Mouse (Mus musculus): ENCODE measurements around the gene Usp16. TPM values are rescaled to one million over a fixed set of nuclear protein-coding genes. Genes with fewer than 3 reads are reported as not detected.

The Usp16 gene
- 47.8 and 48.8 TPM in 2 replicates for polyA plus RNA-seq (2015; fragmentation: Nextera tagmentation; extraction: Ambion mirVana)

DNA sequence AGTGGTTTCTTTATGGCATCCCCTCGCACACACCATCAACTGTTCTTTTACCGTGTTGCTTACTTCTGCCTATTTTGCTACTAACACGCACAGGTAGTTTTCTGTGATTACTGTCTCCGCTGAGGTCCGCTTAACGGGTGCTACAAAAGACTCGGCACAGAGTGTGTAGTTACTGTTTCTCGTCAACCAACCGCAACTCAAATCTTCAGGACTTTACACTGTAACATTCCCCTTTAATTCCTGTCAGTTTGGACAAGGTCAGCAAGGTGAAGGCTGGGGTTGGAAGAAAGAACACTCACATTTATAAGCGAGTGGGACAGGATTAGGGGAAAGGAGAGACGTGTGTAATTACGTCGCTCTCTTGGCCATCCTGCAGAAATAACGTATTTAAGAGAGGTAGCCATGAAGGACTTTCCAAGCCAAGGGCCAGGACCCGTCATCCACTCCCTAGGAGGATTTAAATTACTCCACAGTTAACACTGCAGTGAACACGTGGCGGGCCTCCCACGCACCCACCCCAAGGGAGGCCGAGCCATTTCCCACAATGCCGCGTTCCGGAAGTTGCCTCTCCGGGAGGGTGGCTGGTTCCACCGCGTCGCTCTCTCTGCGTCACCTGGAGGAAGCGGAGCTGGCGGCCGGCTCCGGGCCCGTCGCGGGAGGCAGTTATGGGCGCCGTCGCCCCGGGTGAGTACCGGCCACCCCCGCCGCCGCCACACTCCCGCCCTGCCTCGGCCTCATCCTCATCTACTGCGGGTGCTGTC, at the start of gene Usp16:
Gene Usp16, plus strand, starts transcription at position 285 of the 761 bp plus-strand sequence.
- WGBS: 6% methylated on average over 45 of the region's 45 CpGs
- H3K36me3 ChIP-seq: peaks cover 5% of the 10 kb centered on the region
- no peaks in the 10 kb centered on the region for H3K9me3 ChIP-seq (replicated peaks)
- no peaks in the 10 kb centered on the region for H3K27me3 ChIP-seq (replicated peaks)
- H3K4me2 ChIP-seq: peak within 1 kb of the TSS; percentile 87
- peak; percentile 98 for ATAC-seq (ENCODE audit: low FRiP score)
- H3K9ac ChIP-seq (replicated peaks): peak within 1 kb of the TSS; percentile 90
- H3K4me1 ChIP-seq: peaks cover 26% of the 10 kb centered on the region
- H3K27ac ChIP-seq (replicated peaks): peak within 1 kb of the TSS; percentile 86
- H3K4me3 ChIP-seq (replicated peaks): peak within 1 kb of the TSS; percentile 69

DNA sequence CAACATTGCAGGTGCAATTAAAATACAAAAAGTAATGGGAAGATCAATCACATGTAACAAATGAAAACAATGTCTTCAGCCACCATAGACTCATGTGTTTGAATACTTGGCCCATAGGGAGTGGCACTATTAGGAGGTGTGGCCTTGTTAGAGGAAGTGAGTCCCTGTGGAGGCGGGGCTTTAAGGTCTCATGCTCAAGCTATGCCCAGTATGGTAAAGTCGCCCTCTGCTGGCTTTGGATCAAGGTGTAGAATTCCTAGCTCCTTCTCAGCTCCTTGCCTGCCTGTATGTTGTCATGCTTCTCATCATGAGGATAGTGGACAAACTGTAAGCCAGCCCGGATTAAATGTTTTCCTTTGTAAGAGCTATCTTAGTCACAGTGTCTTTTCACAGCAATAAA, 49.5 kb upstream of the Usp16 start:
- no peak for ATAC-seq (ENCODE audit: low FRiP score)
- 88% methylated on average over 3 of the region's 3 CpGs for WGBS
- H3K27ac ChIP-seq (replicated peaks): no peak overlapping the region
- H3K4me3 ChIP-seq (replicated peaks): no peak overlapping the region
- H3K9me3 ChIP-seq (replicated peaks): no peaks in the 10 kb centered on the region
- no peaks in the 10 kb centered on the region for H3K4me1 ChIP-seq
- H3K36me3 ChIP-seq: peaks cover 84% of the 10 kb centered on the region
- no peak overlapping the region for H3K4me2 ChIP-seq
- H3K27me3 ChIP-seq (replicated peaks): no peaks in the 10 kb centered on the region
- no peak overlapping the region for H3K9ac ChIP-seq (replicated peaks)

DNA sequence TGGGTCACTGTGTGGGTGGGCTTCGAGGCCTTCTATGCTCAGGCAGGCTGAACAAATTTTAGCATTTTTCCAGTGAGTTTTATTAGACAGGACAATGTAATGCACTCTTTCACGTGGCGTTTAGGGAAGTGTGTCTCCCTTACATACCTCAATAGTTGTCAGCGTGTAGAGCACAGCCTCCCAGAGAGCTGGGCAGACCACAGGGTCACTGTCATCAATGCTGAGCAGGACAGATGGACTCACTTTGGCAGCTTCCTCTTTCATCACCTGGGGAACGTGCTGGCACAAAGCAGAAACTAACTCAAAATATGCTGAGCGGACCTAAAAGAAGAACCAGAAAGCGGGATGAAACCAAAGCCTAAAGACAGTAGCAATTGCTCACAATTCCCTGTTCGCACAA, 33.8 kb upstream of the Usp16 start:
- WGBS: 96% methylated on average over 8 of the region's 8 CpGs
- Histone ChIP-seq H3K4me2 (no peak overlapping the region), H3K27ac (replicated peaks) (no peak overlapping the region), H3K4me3 (replicated peaks) (no peak overlapping the region), H3K36me3 (peaks cover 90% of the 10 kb centered on the region), H3K9ac (replicated peaks) (no peak overlapping the region), H3K27me3 (replicated peaks) (no peaks in the 10 kb centered on the region), H3K9me3 (replicated peaks) (no peaks in the 10 kb centered on the region), H3K4me1 (no peaks in the 10 kb centered on the region)
- ATAC-seq (ENCODE audit: low FRiP score): no peak

DNA sequence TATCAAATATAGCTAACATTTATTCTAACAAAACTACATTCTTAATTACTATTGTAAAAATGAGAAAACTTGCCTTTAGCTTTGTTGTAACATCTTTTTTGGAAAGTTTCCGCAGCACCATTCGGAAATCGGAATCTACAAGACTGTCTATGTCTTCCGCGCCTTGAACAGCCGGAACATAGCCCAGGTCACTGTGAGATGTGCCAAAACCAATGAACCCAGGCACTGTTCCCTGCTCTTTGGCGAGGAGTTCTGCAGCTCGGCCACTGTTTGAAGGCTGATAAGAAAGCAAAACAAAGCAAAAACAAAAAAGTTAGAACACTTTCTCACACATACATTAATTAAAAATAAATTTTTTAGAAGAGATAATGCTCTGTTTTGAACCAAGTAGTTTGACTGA, 27.0 kb upstream of the Usp16 start:
- ATAC-seq (ENCODE audit: low FRiP score): no peak
- Histone ChIP-seq H3K27me3 (replicated peaks) (no peaks in the 10 kb centered on the region), H3K4me1 (peaks cover 14% of the 10 kb centered on the region), H3K36me3 (peaks cover 40% of the 10 kb centered on the region), H3K27ac (replicated peaks) (no peak overlapping the region), H3K9me3 (replicated peaks) (no peaks in the 10 kb centered on the region), H3K4me2 (no peak overlapping the region), H3K4me3 (replicated peaks) (no peak overlapping the region), H3K9ac (replicated peaks) (no peak overlapping the region)
- 98% methylated on average over 8 of the region's 8 CpGs for WGBS

DNA sequence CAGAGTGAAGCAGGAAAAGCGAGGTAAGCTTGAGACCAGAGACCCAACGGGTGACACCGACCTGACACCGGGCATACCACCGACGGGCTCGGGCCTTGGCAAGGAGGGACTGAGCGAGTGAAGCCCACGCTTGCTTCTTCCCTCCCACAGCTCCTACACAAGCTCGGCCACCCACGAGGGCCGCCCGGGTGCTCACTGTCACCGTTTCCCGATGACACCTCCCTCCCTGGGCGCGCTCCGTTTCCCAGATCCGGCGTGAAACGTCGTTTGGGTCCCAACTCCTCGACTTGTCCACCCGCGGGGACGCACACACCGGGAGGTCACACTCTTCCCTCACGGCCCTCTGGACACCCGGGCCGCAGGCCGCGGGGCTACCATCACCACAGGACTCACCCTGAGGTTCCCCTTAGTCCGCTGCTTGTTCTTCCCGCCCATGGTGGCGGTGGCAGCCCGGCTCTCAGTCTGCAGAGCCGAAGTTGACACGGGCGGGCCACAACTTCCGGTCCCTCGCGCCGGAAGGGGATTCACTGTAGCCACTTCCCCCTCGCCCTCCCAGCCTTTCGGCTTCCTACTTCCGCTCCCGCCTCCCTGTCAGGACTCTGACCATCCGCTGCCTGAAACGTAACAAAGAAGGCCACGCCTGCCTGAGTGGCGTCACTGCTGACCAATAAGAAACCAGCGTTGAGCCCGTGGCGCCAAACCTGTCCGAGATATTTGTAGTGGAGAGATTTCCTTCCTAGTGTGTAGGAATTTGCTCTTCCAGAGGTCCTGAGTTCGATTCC, 22.3 kb upstream of the Usp16 start, which contains the start of gene Ltn1:
Gene Ltn1, minus strand, starts transcription at position 580 of the 782 bp plus-strand sequence.
- no peaks in the 10 kb centered on the region for H3K27me3 ChIP-seq (replicated peaks)
- peak within 1 kb of the TSS; percentile 88 for H3K4me2 ChIP-seq
- under 1% methylated on average over 56 of the region's 56 CpGs for WGBS
- peaks cover 9% of the 10 kb centered on the region; the same call in 1 of the 2 replicates for H3K36me3 ChIP-seq
- H3K4me1 ChIP-seq: peaks cover 14% of the 10 kb centered on the region
- H3K27ac ChIP-seq (replicated peaks): peak within 1 kb of the TSS; percentile 73
- H3K9ac ChIP-seq (replicated peaks): peak within 1 kb of the TSS; percentile 79
- peak within 1 kb of the TSS; percentile 90 for H3K4me3 ChIP-seq (replicated peaks)
- ATAC-seq (ENCODE audit: low FRiP score): peak; percentile 99
- H3K9me3 ChIP-seq (replicated peaks): no peaks in the 10 kb centered on the region

DNA sequence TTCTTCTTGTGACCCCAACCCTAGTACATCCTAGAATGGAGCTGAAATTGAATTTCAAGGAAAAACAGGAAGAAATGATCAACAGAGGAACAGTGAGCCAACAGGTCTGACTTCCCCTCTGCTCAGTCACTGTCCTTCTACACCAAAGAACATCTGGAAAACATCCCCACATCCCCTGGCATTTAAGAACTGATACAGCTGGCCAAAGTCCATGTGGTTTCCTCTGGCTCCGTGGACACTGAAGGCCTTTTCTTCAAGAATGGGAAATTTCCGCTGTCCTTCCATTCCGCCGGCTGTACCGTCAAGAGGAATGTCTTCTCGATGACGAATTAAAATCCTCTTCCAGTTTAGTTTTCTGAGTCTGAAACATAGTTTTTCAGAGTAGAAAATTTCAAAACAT, 20.2 kb upstream of the Usp16 start:
- H3K27ac ChIP-seq (replicated peaks): no peak overlapping the region
- H3K9me3 ChIP-seq (replicated peaks): no peaks in the 10 kb centered on the region
- 95% methylated on average over 7 of the region's 7 CpGs for WGBS
- peaks cover 9% of the 10 kb centered on the region; the same call in 1 of the 2 replicates for H3K36me3 ChIP-seq
- H3K4me2 ChIP-seq: no peak overlapping the region
- no peak overlapping the region for H3K9ac ChIP-seq (replicated peaks)
- no peak overlapping the region for H3K4me3 ChIP-seq (replicated peaks)
- H3K4me1 ChIP-seq: peaks cover 15% of the 10 kb centered on the region
- no peaks in the 10 kb centered on the region for H3K27me3 ChIP-seq (replicated peaks)
- ATAC-seq (ENCODE audit: low FRiP score): no peak

DNA sequence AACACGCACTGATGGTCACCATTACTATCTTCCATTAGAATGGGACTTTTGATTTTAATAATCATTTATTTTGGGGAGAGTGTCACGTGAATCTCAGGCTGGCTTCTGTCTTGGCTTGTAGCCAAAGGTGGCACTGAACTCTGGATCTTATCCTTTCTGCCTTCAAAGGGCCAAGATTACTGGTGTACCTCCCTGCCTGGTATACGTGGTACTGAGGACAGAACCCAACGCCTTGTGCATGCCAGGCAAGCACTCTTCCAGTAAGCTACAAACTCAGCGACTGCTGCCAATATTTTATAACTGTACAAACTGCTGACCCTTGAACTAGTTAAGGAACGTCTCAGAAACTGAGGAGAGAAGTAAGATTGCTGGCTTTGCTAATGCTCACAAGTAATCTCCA, 19.6 kb upstream of the Usp16 start:
- Histone ChIP-seq H3K27me3 (replicated peaks) (no peaks in the 10 kb centered on the region), H3K4me2 (no peak overlapping the region), H3K9ac (replicated peaks) (no peak overlapping the region), H3K4me3 (replicated peaks) (no peak overlapping the region), H3K36me3 (peaks cover 9% of the 10 kb centered on the region; the same call in 1 of the 2 replicates), H3K4me1 (peaks cover 21% of the 10 kb centered on the region), H3K27ac (replicated peaks) (no peak overlapping the region), H3K9me3 (replicated peaks) (no peaks in the 10 kb centered on the region)
- 83% methylated on average over 6 of the region's 6 CpGs for WGBS
- no peak for ATAC-seq (ENCODE audit: low FRiP score)

DNA sequence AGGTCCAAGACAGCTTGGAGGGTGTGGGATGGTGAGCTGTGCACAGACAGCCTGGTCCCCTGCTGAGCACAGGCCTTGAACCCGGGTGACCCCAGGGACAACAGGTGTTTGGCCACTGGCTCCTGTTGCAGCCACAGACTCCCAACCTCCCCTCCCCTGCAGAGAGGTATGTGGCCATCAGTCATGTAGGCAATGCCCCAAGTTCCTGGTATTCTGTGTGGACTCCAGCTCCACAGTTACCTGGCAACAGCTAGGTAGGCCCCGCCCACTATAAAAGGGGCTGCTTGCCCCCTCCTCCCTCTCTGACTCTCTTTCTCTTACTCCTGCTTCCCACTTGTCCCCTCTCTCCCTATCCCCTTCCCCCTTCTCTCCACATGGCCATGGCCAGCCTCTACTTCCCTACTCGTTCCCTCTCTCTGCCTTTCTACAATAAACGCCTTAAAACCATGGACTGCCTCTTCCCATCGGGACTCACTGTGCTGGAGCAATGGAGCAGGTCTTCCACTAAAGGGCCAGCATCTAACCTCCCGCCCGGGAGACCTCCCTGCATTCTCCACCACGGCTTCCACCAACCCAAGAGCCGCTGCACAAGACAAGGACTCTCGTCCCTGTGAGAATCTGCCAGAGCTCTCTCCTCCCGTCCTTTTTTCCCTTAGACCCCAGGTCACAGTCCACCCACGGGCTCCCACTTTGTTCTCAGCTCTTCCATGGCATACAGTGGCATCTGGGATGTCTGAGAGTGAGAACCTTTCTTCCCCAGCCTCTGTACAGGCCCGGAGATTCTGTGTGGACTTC, 18.9 kb upstream of the Usp16 start:
- Histone ChIP-seq H3K9ac (replicated peaks) (no peak overlapping the region), H3K27ac (replicated peaks) (no peak overlapping the region), H3K4me1 (peaks cover 18% of the 10 kb centered on the region), H3K27me3 (replicated peaks) (no peaks in the 10 kb centered on the region), H3K9me3 (replicated peaks) (no peaks in the 10 kb centered on the region), H3K36me3 (peaks cover 9% of the 10 kb centered on the region; the same call in 1 of the 2 replicates), H3K4me2 (no peak overlapping the region), H3K4me3 (replicated peaks) (no peak overlapping the region)
- ATAC-seq (ENCODE audit: low FRiP score): no peak
- 83% methylated on average over 13 of the region's 13 CpGs for WGBS

DNA sequence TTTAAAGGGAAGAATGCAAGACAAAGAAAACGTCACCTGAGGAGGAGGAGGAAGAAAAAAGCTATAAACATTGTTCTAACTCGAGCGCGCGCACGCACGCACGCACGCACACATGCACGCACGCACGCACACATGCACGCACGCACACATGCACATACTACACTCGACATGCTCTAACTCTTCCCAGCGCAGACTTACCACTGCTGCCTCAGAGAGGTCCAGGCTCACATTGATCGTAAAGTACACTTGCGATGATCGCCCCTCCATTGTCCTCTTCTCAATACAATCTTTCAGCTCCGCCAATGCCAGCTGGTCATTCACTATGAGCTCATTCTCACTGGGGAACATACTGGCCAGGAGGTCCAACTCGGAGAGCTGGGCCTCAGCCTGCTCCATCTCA, 17.4 kb upstream of the Usp16 start:
- peaks cover 9% of the 10 kb centered on the region; the same call in 1 of the 2 replicates for H3K36me3 ChIP-seq

DNA sequence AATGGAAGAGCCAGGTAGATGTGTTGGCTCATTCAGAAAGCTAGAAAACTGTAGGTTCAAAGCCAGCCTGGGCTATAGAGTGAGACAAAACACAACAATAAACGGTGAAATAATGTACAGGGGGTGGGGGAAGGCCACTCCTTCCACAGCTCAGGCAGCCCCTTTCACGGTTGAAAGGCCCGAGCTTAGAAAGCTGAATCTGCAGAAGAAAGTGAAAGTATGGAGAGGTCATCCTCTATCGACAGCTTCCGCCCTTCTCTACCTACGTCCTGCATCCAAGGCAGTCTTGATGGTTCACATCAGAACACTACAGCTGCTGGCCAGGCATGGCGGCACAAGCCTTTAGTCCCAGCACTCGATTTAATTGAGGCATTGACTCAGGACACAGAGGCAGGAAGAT, 15.8 kb upstream of the Usp16 start:
- H3K4me1 ChIP-seq: peaks cover 19% of the 10 kb centered on the region
- 0 out of 2 replicates have a peak, but pooled peaks cover 4% of the 10 kb centered on the region for H3K27me3 ChIP-seq (replicated peaks)
- ATAC-seq (ENCODE audit: low FRiP score): no peak
- no peak overlapping the region for H3K9ac ChIP-seq (replicated peaks)
- 91% methylated on average over 8 of the region's 8 CpGs for WGBS
- H3K4me2 ChIP-seq: no peak overlapping the region
- H3K27ac ChIP-seq (replicated peaks): no peak overlapping the region
- peaks cover 9% of the 10 kb centered on the region; the same call in 1 of the 2 replicates for H3K36me3 ChIP-seq
- no peaks in the 10 kb centered on the region for H3K9me3 ChIP-seq (replicated peaks)
- no peak overlapping the region for H3K4me3 ChIP-seq (replicated peaks)

More for the DNA sequence above, 17.4 kb upstream of the Usp16 start:
- no peaks in the 10 kb centered on the region for H3K9me3 ChIP-seq (replicated peaks)
- ATAC-seq (ENCODE audit: low FRiP score): no peak
- no peak overlapping the region for H3K9ac ChIP-seq (replicated peaks)
- no peak overlapping the region for H3K4me2 ChIP-seq
- peaks cover 19% of the 10 kb centered on the region for H3K4me1 ChIP-seq
- H3K27me3 ChIP-seq (replicated peaks): no peaks in the 10 kb centered on the region
- 91% methylated on average over 21 of the region's 21 CpGs for WGBS
- H3K4me3 ChIP-seq (replicated peaks): no peak overlapping the region
- no peak overlapping the region for H3K27ac ChIP-seq (replicated peaks)

DNA sequence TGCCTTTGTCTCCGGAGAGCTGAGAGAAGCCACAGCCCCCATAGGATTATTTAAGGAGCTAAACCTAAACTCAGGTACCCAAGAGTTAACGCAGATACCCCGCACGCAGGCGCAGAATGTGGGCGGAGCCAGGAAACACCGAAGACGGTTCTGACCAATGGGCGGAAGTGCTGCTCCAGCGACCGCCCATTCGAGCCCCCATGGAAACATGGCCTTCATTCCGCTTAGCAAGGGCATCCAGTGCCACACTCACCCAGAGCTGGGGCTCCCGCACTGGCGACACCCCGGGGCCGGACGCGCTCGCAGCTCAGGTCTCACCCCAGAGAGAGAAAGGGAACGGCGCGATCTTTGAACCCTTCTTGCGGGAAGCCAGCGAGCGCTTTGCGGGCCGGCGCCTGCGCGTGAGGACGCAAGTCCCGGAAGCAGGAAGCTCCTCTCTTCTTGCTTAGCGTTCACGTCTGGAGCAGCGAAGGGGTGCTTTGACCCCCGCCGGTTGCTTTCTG, 14.3 kb upstream of the Usp16 start, which contains the start of gene Rwdd2b:
Gene Rwdd2b, minus strand, starts transcription at position 390 of the 503 bp plus-strand sequence.
- peak; percentile 97 for ATAC-seq (ENCODE audit: low FRiP score)
- Histone ChIP-seq H3K9me3 (replicated peaks) (no peaks in the 10 kb centered on the region), H3K9ac (replicated peaks) (peak within 1 kb of the TSS; percentile 90), H3K4me3 (replicated peaks) (peak within 1 kb of the TSS; percentile 85), H3K4me2 (peak within 1 kb of the TSS; percentile 78), H3K36me3 (peaks cover 6% of the 10 kb centered on the region; the same call in 1 of the 2 replicates), H3K27me3 (replicated peaks) (0 out of 2 replicates have a peak, but pooled peaks cover 4% of the 10 kb centered on the region), H3K4me1 (peaks cover 19% of the 10 kb centered on the region), H3K27ac (replicated peaks) (peak within 1 kb of the TSS; percentile 98)
- WGBS: under 1% methylated on average over 38 of the region's 38 CpGs

All from neural tube, embryonic 15.5 days (tissue).